Mouse (Mus musculus) forebrain, embryonic 14.5 days (tissue): ENCODE measurements at regions not wholly inside any gene's neighbourhood (a gene's known extent, or its start where the extent isn't known, plus 50 kb on each side); places are given as distances from the start of the nearest gene placed in this dataset.

Experiments used
- ATAC-seq: fragments of 200-750 bp; cut with Nextera tagmentation; 2 replicates; pipeline ENCODE4 v1.8.0; 2017; ENCODE audit warnings: mild to moderate bottlenecking, moderate library complexity
- DNase-seq: peaks from one replicate; pipeline ENCODE4 v3.0.0-alpha.2; 2015; ENCODE audit warnings: low spot score
- H3K27ac ChIP-seq: fragments of 300-500 bp; sonication (generic); 2 replicates; pipeline ENCODE4 v1.5.1; 2014; ENCODE audit warnings: low read depth, mild to moderate bottlenecking, control low read depth, low read length, moderate library complexity
- H3K27me3 ChIP-seq: fragments of 300-500 bp; sonication (generic); replicated peaks from 2 replicates; pipeline ENCODE4 v1.6.1; 2014; ENCODE audit warnings: low read length, control low read depth, mixed read lengths; ENCODE audit not compliant: control insufficient read depth, insufficient read depth
- H3K36me3 ChIP-seq: fragments of 300-500 bp; sonication (generic); 2 replicates; pipeline ENCODE4 v1.6.1; 2014; ENCODE audit warnings: low read length, control low read depth; ENCODE audit not compliant: control insufficient read depth, insufficient read depth
- H3K4me1 ChIP-seq: fragments of 300-500 bp; sonication (generic); 2 replicates; pipeline ENCODE4 v1.6.1; 2014; ENCODE audit warnings: antibody characterized with exemption, low read length, control low read depth; ENCODE audit not compliant: control insufficient read depth, insufficient read depth
- H3K4me2 ChIP-seq: fragments of 300-500 bp; sonication (generic); 2 replicates; pipeline ENCODE4 v1.6.1; 2014; ENCODE audit warnings: mild to moderate bottlenecking, control low read depth, low read length
- H3K4me3 ChIP-seq: fragments of 300-500 bp; sonication (generic); 2 replicates; pipeline ENCODE4 v1.5.1; 2014; ENCODE audit warnings: low read depth, low read length, control low read depth
- H3K9ac ChIP-seq: fragments of 300-500 bp; sonication (generic); 2 replicates; pipeline ENCODE4 v1.6.1; 2014; ENCODE audit warnings: mild to moderate bottlenecking, low read length, control low read depth, moderate library complexity
- H3K9me3 ChIP-seq: fragments of 300-500 bp; sonication (generic); replicated peaks from 2 replicates; pipeline ENCODE4 v1.6.1; 2016; ENCODE audit warnings: low read length, control low read depth, mixed read lengths; ENCODE audit not compliant: control insufficient read depth
- WGBS: fragments of 180-500 bp; shearing (Covaris S2); extraction: QIAGEN DNeasy Blood & Tissue Kit; methylation state at CpG from one replicate; pipeline ENCODE4 v1.1.7; 2014; 5-methylcytosine and 5-hydroxymethylcytosine counted together

DNA sequence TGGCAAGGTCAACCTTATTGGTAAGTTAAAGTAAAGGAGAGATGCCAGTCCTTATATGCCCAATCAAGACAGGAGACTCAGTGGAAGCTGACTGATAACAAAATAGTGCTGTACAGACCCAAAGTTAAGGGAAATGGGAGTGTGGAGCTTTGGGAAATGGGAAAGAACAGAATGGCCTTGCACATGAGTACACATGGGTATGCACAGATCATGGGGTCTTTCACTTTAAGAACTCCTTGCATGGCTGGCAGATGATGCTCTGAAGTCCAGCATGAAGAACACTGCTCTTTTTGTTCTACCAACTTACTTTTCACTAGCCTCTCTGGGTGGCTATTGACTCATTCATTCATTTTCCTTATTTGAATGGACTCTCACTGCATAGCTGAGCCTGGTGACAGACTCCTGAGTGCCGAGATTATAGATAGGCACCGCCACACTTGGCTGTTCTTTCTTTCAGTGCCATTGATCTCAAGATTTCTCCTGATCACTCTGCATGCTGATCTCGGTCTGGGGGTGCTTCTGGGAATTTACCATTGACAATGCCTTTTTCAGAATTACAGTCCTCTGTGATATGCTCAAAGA is 340.3 kb downstream of the Plod2 start:
- no peaks in the 10 kb centered on the region for H3K9me3 ChIP-seq
- H3K27ac ChIP-seq, result no peak overlapping the region
- DNase-seq (peak; percentile 13), ATAC-seq (no peak)
- 8% methylated on average over 3 of the region's 3 CpGs for WGBS
- no peaks in the 10 kb centered on the region for H3K36me3 ChIP-seq
- H3K27me3 ChIP-seq, result no peaks in the 10 kb centered on the region
- no peak overlapping the region for H3K4me2 ChIP-seq
- H3K4me3 ChIP-seq, result no peak overlapping the region
- H3K4me1 ChIP-seq, result no peaks in the 10 kb centered on the region
- no peak overlapping the region for H3K9ac ChIP-seq

DNA sequence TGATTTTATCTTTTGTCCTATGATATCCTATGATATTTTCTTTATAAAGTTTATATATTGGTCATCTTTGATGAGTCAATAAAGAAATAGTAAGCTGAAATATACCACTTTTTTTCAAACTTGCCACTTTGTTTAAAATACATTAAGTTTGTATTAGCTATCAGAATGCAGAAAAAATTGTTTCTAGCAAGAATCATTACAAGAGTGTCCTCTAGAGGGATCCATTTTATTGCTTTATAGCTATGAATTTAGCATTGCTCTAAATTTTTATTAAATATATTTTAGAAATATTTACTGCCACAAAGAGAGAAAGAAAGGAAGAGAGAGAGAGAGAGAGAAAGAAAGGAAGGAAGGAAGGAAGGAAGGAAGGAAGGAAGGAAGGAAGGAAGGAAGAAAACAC is 348.0 kb downstream of the Plod2 start:
- DNase-seq (peak; percentile 46), ATAC-seq (no peak)
- Histone ChIP-seq H3K27me3 (no peaks in the 10 kb centered on the region), H3K27ac (no peak overlapping the region), H3K4me2 (no peak overlapping the region), H3K9ac (no peak overlapping the region), H3K36me3 (no peaks in the 10 kb centered on the region), H3K9me3 (no peaks in the 10 kb centered on the region), H3K4me3 (no peak overlapping the region), H3K4me1 (no peaks in the 10 kb centered on the region)

DNA sequence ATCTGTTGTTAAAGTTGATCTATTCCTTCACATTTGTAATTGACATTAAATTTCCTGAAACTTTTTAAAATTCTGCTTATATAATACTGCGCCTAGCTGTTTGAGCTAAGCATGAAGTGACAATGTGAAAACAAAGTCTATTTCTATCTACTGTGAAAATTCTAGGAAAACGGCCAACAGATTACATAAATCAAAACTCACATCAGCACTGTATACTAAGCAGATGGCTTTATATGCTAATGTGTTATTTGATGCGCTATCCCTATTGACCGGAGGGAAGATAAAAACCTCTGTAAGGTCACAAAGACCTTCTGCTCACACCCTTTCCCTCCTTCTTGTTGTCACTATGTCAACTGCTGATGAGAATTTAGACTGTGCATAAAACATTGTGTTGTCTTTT is 357.7 kb downstream of the Plod2 start:
- ATAC-seq, result peak; percentile 23; the same call in 1 of the 2 replicates
- WGBS, result 79% methylated on average over 4 of the region's 4 CpGs
- Histone ChIP-seq H3K4me1 (no peaks in the 10 kb centered on the region), H3K27me3 (no peaks in the 10 kb centered on the region), H3K9ac (no peak overlapping the region), H3K9me3 (no peaks in the 10 kb centered on the region), H3K4me3 (no peak overlapping the region), H3K4me2 (no peak overlapping the region), H3K27ac (no peak overlapping the region), H3K36me3 (no peaks in the 10 kb centered on the region)
- peak; percentile 20 for DNase-seq

DNA sequence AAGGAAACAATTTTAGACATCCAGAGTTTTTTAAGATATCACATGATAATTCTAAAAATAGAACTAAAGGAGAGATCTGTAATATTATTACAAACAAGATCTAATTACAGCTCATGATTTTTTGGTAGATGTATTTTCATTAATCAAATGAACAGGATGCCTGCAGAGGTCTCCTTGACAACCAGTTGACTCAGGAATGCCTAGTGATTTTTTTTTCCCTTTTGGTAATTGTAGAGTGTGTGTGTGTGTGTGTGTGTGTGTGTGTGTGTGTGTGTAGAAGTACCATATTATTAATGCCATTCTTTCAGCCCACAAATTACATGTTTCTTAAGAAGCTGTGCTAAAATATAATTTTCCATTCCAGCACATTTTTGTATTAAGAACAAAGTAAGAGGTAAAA is 365.1 kb downstream of the Plod2 start:
- H3K27me3 ChIP-seq, result no peaks in the 10 kb centered on the region
- no peaks in the 10 kb centered on the region for H3K4me1 ChIP-seq
- H3K9me3 ChIP-seq, result no peaks in the 10 kb centered on the region
- no peaks in the 10 kb centered on the region for H3K36me3 ChIP-seq
- no peak overlapping the region for H3K4me3 ChIP-seq
- no peak overlapping the region for H3K9ac ChIP-seq
- H3K27ac ChIP-seq, result no peak overlapping the region
- H3K4me2 ChIP-seq, result no peak overlapping the region
- no peak for ATAC-seq
- peak; percentile 38 for DNase-seq

DNA sequence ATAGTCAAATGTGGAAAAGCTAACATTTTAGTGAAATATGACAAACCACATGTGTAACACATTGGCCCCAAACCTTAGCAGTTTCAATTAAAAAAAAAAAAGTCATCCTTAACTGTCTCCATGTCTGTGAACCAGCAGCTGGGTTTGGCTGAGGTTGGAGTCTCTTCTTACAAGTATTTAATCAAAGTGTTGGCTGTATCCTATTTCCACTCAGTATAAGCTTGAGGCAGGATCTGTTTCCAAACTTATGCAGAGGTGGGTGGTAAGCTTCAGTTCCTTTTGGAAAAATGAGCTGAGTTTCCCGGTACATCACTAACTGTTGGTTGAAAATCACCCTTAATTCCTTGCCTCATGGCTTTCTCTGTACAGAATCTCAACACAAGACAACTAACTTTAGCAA is 377.4 kb downstream of the Plod2 start:
- H3K4me3 ChIP-seq, result no peak overlapping the region
- H3K9me3 ChIP-seq, result no peaks in the 10 kb centered on the region
- H3K4me1 ChIP-seq, result no peaks in the 10 kb centered on the region
- DNase-seq (no peak), ATAC-seq (no peak)
- no peak overlapping the region for H3K9ac ChIP-seq
- 96% methylated on average over 1 of the region's 1 CpGs for WGBS
- no peaks in the 10 kb centered on the region for H3K27me3 ChIP-seq
- no peak overlapping the region for H3K27ac ChIP-seq
- no peak overlapping the region for H3K4me2 ChIP-seq
- no peaks in the 10 kb centered on the region for H3K36me3 ChIP-seq

DNA sequence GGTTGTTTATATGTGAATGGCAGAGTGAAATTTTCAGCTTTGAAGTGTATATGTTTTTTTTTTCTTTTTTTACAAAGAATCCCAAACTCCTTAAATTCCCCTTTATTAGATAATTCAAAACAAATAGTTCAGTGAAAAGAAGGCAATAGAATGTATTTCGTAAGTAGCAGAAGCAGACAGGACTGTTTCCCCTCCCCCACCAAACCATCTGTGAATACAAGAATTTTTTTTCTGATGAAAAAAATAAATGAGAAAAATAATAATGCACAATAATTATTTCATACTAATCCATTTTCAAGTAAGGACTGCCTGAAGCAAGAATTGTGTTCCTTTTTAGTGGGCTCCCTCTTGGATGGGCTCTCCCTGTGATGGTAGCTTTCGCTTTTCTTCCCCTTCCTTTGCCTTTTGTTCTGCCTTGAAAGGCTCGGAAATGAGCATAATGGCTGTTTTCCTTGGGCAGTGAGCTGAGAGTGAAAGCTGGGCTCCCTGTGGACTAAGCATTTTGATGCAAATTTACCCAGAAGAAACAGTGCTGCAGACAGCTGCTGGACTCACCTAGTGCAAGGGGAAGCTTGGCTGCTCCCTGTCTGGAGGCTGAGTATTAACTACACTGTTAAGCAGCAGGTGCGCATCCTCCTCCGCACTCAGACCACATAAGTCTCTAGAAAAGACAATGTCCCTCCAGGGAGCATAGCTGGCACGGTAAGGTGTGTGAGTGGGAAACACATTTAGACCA is 388.4 kb downstream of the Plod2 start:
- WGBS, result 0% methylated on average over 6 of the region's 6 CpGs
- H3K36me3 ChIP-seq, result no peaks in the 10 kb centered on the region
- H3K4me3 ChIP-seq, result peak overlapping the region; percentile 9; the same call in 1 of the 2 replicates
- H3K9ac ChIP-seq, result peak overlapping the region; percentile 45
- peaks cover 13% of the 10 kb centered on the region for H3K4me1 ChIP-seq
- H3K9me3 ChIP-seq, result peaks cover 8% of the 10 kb centered on the region; the same call in 1 of the 2 replicates
- peak; percentile 92 for DNase-seq
- H3K27ac ChIP-seq, result peak overlapping the region; percentile 55; the same call in 1 of the 2 replicates
- H3K4me2 ChIP-seq, result peak overlapping the region; percentile 44
- no peaks in the 10 kb centered on the region for H3K27me3 ChIP-seq
- ATAC-seq, result peak; percentile 96

DNA sequence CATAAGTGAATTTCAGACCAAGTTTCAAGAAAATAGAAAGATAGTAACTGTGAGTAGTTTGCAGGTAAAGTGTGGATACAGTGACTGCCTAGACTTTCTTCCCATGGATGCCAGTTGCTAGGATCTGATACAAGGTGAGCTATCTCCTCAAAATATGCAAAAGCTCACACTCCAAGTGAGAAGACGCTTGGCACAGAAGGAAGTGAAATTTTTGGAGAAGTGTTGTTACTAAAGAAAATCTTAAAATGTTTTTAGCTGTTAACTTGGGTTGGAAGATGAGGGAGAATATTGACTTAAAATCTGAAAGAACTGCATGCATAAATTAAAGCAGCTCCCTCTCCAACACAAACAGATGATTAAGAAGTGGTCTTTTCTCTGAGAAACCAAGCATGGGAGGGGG is 395.8 kb downstream of the Plod2 start:
- Histone ChIP-seq H3K36me3 (no peaks in the 10 kb centered on the region), H3K27me3 (no peaks in the 10 kb centered on the region), H3K4me1 (no peaks in the 10 kb centered on the region), H3K4me3 (no peak overlapping the region), H3K9ac (no peak overlapping the region), H3K27ac (no peak overlapping the region), H3K9me3 (peaks cover 13% of the 10 kb centered on the region; the same call in 1 of the 2 replicates), H3K4me2 (no peak overlapping the region)
- ATAC-seq (no peak), DNase-seq (no peak)
- WGBS, result 83% methylated on average over 1 of the region's 1 CpGs

DNA sequence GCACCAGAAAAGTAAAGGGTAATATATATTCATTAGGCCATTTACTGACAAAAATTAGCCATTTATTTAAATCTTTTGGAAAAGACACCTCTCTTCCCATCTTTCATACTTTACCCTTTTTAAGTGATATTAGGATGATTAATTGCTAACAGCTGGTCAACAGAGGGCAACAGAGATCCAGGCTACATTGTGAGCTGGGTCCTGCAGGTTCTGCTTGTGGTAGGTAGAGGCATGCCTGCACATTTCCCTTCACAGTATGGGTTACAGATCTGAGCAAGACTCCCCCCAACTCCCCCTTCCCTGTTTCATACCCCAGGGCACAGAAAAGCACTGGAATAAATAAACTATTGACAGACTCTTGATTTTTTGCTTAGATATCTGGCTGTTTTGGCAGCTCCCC is 408.1 kb downstream of the Plod2 start:
- no peaks in the 10 kb centered on the region for H3K9me3 ChIP-seq
- ATAC-seq, result peak; percentile 48; the same call in 1 of the 2 replicates
- H3K9ac ChIP-seq, result no peak overlapping the region
- no peak overlapping the region for H3K4me3 ChIP-seq
- peak; percentile 41 for DNase-seq
- H3K4me2 ChIP-seq, result no peak overlapping the region
- no peaks in the 10 kb centered on the region for H3K4me1 ChIP-seq
- no peaks in the 10 kb centered on the region for H3K36me3 ChIP-seq
- no peaks in the 10 kb centered on the region for H3K27me3 ChIP-seq
- no peak overlapping the region for H3K27ac ChIP-seq

DNA sequence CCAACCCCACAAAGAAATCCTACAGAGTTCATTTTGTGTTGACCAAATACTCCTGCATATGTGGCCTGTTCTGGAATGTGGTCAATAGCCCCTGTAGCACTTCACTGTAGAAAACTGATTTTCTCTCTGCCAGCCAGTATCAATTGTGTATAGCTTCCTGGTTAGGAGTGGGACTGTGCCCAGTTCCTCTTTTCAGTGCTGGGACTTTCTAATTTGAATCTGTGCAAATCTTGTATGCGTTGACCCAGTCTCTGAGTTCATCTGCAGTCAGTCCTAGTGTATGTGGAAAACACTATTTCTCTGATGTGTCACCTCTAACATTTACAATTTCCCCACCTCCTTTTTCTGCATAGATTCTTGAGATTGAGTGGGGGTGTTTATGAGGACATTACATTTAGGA is 421.3 kb downstream of the Plod2 start:
- ATAC-seq (no peak), DNase-seq (no peak)
- H3K9me3 ChIP-seq, result no peaks in the 10 kb centered on the region
- H3K36me3 ChIP-seq, result no peaks in the 10 kb centered on the region
- H3K9ac ChIP-seq, result no peak overlapping the region
- H3K4me3 ChIP-seq, result no peak overlapping the region
- no peaks in the 10 kb centered on the region for H3K27me3 ChIP-seq
- H3K4me1 ChIP-seq, result no peaks in the 10 kb centered on the region
- no peak overlapping the region for H3K27ac ChIP-seq
- 100% methylated on average over 1 of the region's 1 CpGs for WGBS
- H3K4me2 ChIP-seq, result no peak overlapping the region
